Mouse (Mus musculus): ENCODE results near the gene Zbtb45. TPM values are rescaled to one million over a fixed set of nuclear protein-coding genes. Genes with fewer than 3 reads are reported as not detected.

Zbtb45 gene
- polyA plus RNA-seq, 1 experiment = 8.2 TPM

- Histone ChIP-seq H3K79me2 (ENCODE audit: control insufficient read depth, insufficient read depth) (no peaks in the 10 kb centered on the region), H3ac (ENCODE audit: control insufficient read depth, insufficient read length) (no peak overlapping the region), H3K4me2 (ENCODE audit: low read depth) (no peak overlapping the region), H3K27me3 (ENCODE audit: control insufficient read depth, insufficient read depth, insufficient read length) (no peaks in the 10 kb centered on the region), H3K4me3 (no peak overlapping the region), H3K36me3 (ENCODE audit: control insufficient read depth, insufficient read depth) (no peaks in the 10 kb centered on the region)
- no peak for TF ChIP-seq E2F4 (IDR thresholded peaks at IDR 0.05; ENCODE audit: insufficient read depth)
- TF ChIP-seq SRF (IDR thresholded peaks at IDR 0.05; ENCODE audit: control insufficient read depth, insufficient read length, low read depth) = no peak
- TF ChIP-seq CEBPB (IDR thresholded peaks at IDR 0.05; ENCODE audit: insufficient read depth, poor library complexity, severe bottlenecking) = no peak
- TF ChIP-seq REST (IDR thresholded peaks at IDR 0.05; ENCODE audit: insufficient read depth, insufficient read length) = no peak
- TF ChIP-seq MAX (IDR thresholded peaks at IDR 0.05; ENCODE audit: low read depth) = no peak
- TF ChIP-seq MYOG (IDR thresholded peaks at IDR 0.05; ENCODE audit: control insufficient read depth in 1 of 3, insufficient read depth in 1 of 3, insufficient read length in 2 of 3, low read depth in 2 of 3) = no peak
- no peak for TF ChIP-seq POLR2AphosphoS2 (IDR thresholded peaks at IDR 0.05; ENCODE audit: insufficient read length, low read depth)
- no peak for TF ChIP-seq MYOD1 (IDR thresholded peaks at IDR 0.05; ENCODE audit: control insufficient read depth in 1 of 3, insufficient read length in 2 of 3, low read depth in 2 of 3)
- TF ChIP-seq TCF3 (IDR thresholded peaks at IDR 0.05; ENCODE audit: insufficient read length, low read depth) = no peak
- no peak for TF ChIP-seq POLR2A (IDR thresholded peaks at IDR 0.05; ENCODE audit: insufficient read length, low read depth)
- TF ChIP-seq TCF12 (IDR thresholded peaks at IDR 0.05; ENCODE audit: insufficient read depth, poor library complexity, severe bottlenecking) = no peak
- no peak for TF ChIP-seq USF1 (IDR thresholded peaks at IDR 0.05; ENCODE audit: low read depth)
These were observed 22.2 kb downstream of the Zbtb45 start for GRCm38 (mm10) chr7:12987409-12988189.

DNA sequence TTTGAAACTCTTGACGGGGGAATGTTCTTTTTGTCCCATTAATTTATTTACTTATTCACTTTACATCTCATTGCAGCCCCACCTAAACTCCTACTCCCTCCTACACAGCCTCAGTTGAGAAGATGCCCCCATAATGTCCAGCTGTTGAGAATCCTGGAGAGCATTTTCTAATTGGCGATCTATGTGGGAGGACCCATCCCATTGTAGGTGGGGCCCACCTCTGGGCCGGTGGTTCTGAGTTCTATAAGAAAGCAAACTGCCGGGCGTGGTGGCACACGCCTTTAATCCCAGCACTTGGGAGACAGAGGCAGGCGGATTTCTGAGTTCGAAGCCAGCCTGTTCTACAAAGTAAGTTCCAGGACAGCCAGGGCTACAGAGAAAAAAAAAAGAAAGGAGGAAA lies 22.9 kb downstream of the Zbtb45 start:
- Histone ChIP-seq H3K4me3 (no peak overlapping the region), H3K27me3 (ENCODE audit: control insufficient read depth, insufficient read depth, insufficient read length) (no peaks in the 10 kb centered on the region), H3K4me2 (ENCODE audit: low read depth) (no peak overlapping the region), H3K79me2 (ENCODE audit: control insufficient read depth, insufficient read depth) (no peaks in the 10 kb centered on the region), H3K36me3 (ENCODE audit: control insufficient read depth, insufficient read depth) (no peaks in the 10 kb centered on the region), H3ac (ENCODE audit: control insufficient read depth, insufficient read length) (no peak overlapping the region)
- TF ChIP-seq REST (IDR thresholded peaks at IDR 0.05; ENCODE audit: insufficient read depth, insufficient read length) (no peak), TCF12 (IDR thresholded peaks at IDR 0.05; ENCODE audit: insufficient read depth, poor library complexity, severe bottlenecking) (no peak), POLR2A (IDR thresholded peaks at IDR 0.05; ENCODE audit: insufficient read length, low read depth) (no peak), MAX (IDR thresholded peaks at IDR 0.05; ENCODE audit: low read depth) (no peak), USF1 (IDR thresholded peaks at IDR 0.05; ENCODE audit: low read depth) (no peak), MYOG (IDR thresholded peaks at IDR 0.05; ENCODE audit: control insufficient read depth in 1 of 3, insufficient read depth in 1 of 3, insufficient read length in 2 of 3, low read depth in 2 of 3) (no peak), E2F4 (IDR thresholded peaks at IDR 0.05; ENCODE audit: insufficient read depth) (no peak), TCF3 (IDR thresholded peaks at IDR 0.05; ENCODE audit: insufficient read length, low read depth) (no peak), SRF (IDR thresholded peaks at IDR 0.05; ENCODE audit: control insufficient read depth, insufficient read length, low read depth) (no peak), POLR2AphosphoS2 (IDR thresholded peaks at IDR 0.05; ENCODE audit: insufficient read length, low read depth) (no peak), CEBPB (IDR thresholded peaks at IDR 0.05; ENCODE audit: insufficient read depth, poor library complexity, severe bottlenecking) (no peak), MYOD1 (IDR thresholded peaks at IDR 0.05; ENCODE audit: control insufficient read depth in 1 of 3, insufficient read length in 2 of 3, low read depth in 2 of 3) (no peak)

GRCm38 (mm10) chr7:12985724-12986123 lies 24.1 kb downstream of the Zbtb45 start:
- no peaks in the 10 kb centered on the region for H3K27me3 ChIP-seq (ENCODE audit: control insufficient read depth, insufficient read depth, insufficient read length)
- no peaks in the 10 kb centered on the region for H3K36me3 ChIP-seq (ENCODE audit: control insufficient read depth, insufficient read depth)
- H3K4me2 ChIP-seq (ENCODE audit: low read depth) = no peak overlapping the region
- no peaks in the 10 kb centered on the region for H3K79me2 ChIP-seq (ENCODE audit: control insufficient read depth, insufficient read depth)
- H3ac ChIP-seq (ENCODE audit: control insufficient read depth, insufficient read length) = no peak overlapping the region
- no peak for TF ChIP-seq MAX (IDR thresholded peaks at IDR 0.05; ENCODE audit: low read depth)
- no peak for TF ChIP-seq TCF3 (IDR thresholded peaks at IDR 0.05; ENCODE audit: insufficient read length, low read depth)
- TF ChIP-seq MYOD1 (IDR thresholded peaks at IDR 0.05; ENCODE audit: control insufficient read depth in 1 of 3, insufficient read length in 2 of 3, low read depth in 2 of 3) = no peak
- no peak for TF ChIP-seq POLR2A (IDR thresholded peaks at IDR 0.05; ENCODE audit: insufficient read length, low read depth)
- no peak for TF ChIP-seq E2F4 (IDR thresholded peaks at IDR 0.05; ENCODE audit: insufficient read depth)
- TF ChIP-seq CEBPB (IDR thresholded peaks at IDR 0.05; ENCODE audit: insufficient read depth, poor library complexity, severe bottlenecking) = no peak
- TF ChIP-seq REST (IDR thresholded peaks at IDR 0.05; ENCODE audit: insufficient read depth, insufficient read length) = no peak
- TF ChIP-seq USF1 (IDR thresholded peaks at IDR 0.05; ENCODE audit: low read depth) = no peak
- no peak for TF ChIP-seq SRF (IDR thresholded peaks at IDR 0.05; ENCODE audit: control insufficient read depth, insufficient read length, low read depth)
- TF ChIP-seq MYOG (IDR thresholded peaks at IDR 0.05; ENCODE audit: control insufficient read depth in 1 of 3, insufficient read depth in 1 of 3, insufficient read length in 2 of 3, low read depth in 2 of 3) = no peak
- TF ChIP-seq TCF12 (IDR thresholded peaks at IDR 0.05; ENCODE audit: insufficient read depth, poor library complexity, severe bottlenecking) = no peak
- no peak for TF ChIP-seq POLR2AphosphoS2 (IDR thresholded peaks at IDR 0.05; ENCODE audit: insufficient read length, low read depth)
- no peak overlapping the region for H3K4me3 ChIP-seq

- TF ChIP-seq E2F4 (IDR thresholded peaks at IDR 0.05; ENCODE audit: insufficient read depth) = no peak
- no peak for TF ChIP-seq TCF3 (IDR thresholded peaks at IDR 0.05; ENCODE audit: insufficient read length, low read depth)
- H3K4me3 ChIP-seq = no peak overlapping the region
- no peak overlapping the region for H3K4me2 ChIP-seq (ENCODE audit: low read depth)
- no peaks in the 10 kb centered on the region for H3K27me3 ChIP-seq (ENCODE audit: control insufficient read depth, insufficient read depth, insufficient read length)
- H3K36me3 ChIP-seq (ENCODE audit: control insufficient read depth, insufficient read depth) = no peaks in the 10 kb centered on the region
- no peaks in the 10 kb centered on the region for H3K79me2 ChIP-seq (ENCODE audit: control insufficient read depth, insufficient read depth)
- no peak overlapping the region for H3ac ChIP-seq (ENCODE audit: control insufficient read depth, insufficient read length)
These were observed 29.5 kb downstream of the Zbtb45 start for GRCm38 (mm10) chr7:12980291-12980690.
